Mouse (Mus musculus) erythroblast, embryonic 14.5 days (primary cell): ENCODE measurements around the gene Hipk2.

Source experiments
- GATA1 ChIP-seq: IDR thresholded peaks from 2 replicates; pipeline ENCODE4 v1.6.1; 2012; ENCODE audit warnings: low read length, inconsistent platforms, mixed read lengths
- TAL1 ChIP-seq: IDR thresholded peaks from 3 replicates; pipeline ENCODE4 v1.6.1; 2012; ENCODE audit warnings: low read length, inconsistent platforms, mixed read lengths

- no peak for TF ChIP-seq TAL1
- no peak for TF ChIP-seq GATA1
These were observed 44.2 kb upstream of the Hipk2 start for GRCm38 (mm10) chr6:38920141-38920540.
